Mouse (Mus musculus): ENCODE results near the gene Fam170b. TPM values are rescaled to one million over a fixed set of nuclear protein-coding genes. Genes with fewer than 3 reads are reported as not detected.

Fam170b gene
- polyA plus RNA-seq, 1 experiment = not detected

- Histone ChIP-seq H3K4me3 (replicated peaks) (no peak overlapping the region), H3K9me3 (no peaks in the 10 kb centered on the region), H3K36me3 (replicated peaks; ENCODE audit: low read length) (no peaks in the 10 kb centered on the region), H3K27me3 (replicated peaks) (peaks cover 78% of the 10 kb centered on the region), H3K4me1 (peaks cover 15% of the 10 kb centered on the region)
- TF ChIP-seq FLI1 (IDR thresholded peaks at IDR 0.05; ENCODE audit: low read length) (no peak), GATA1 (IDR thresholded peaks at IDR 0.05; ENCODE audit: borderline replicate concordance, low read length) (no peak)
These were observed 24.6 kb downstream of the Fam170b start for GRCm38 (mm10) chr14:32858361-32858760.

GRCm38 (mm10) chr14:32858941-32859510 is 25.3 kb downstream of the Fam170b start:
- Histone ChIP-seq H3K4me1 (peaks cover 15% of the 10 kb centered on the region), H3K9me3 (no peaks in the 10 kb centered on the region)
- TF ChIP-seq FLI1 (IDR thresholded peaks at IDR 0.05; ENCODE audit: low read length) = no peak
- no peak for TF ChIP-seq GATA1 (IDR thresholded peaks at IDR 0.05; ENCODE audit: borderline replicate concordance, low read length)

DNA sequence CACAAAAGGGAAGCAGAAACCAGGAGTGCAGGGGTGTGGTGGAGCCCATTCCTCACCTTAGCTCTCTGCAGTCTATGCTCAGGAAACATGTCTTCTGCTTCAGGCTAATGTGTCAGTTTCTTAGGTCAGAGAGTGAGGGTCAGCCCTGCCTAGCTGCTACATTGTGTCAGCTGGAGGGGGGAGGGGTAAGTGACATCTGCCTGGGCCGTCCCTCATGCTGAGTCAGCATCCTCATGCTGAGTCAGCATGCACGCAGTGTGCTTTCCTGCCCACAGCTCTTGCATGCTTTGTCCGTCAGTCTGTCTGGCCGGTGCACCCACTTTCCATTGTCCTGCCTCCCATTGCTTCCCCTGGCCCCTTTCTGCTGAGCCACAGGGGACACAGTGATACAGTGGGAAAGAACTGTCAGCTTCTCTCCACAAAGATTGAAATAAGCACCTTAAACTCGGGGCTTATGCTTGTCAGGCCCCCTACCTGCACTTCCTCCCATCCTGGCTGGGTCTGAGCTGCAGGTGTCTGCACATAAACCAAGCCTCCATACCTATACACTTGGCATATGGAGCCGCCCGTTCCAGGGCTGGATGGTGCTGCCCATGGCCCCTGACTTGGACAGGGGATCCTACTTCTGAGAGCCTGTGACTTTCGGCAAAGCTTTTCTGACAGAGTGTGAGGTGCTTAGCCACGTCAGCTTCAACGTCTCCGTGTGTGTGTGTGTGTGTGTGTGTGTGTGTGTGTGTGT is 26.2 kb downstream of the Fam170b start:
- no peaks in the 10 kb centered on the region for H3K9me3 ChIP-seq
- TF ChIP-seq GATA1 (IDR thresholded peaks at IDR 0.05; ENCODE audit: borderline replicate concordance, low read length) = no peak
- TF ChIP-seq FLI1 (IDR thresholded peaks at IDR 0.05; ENCODE audit: low read length) = no peak
- H3K27me3 ChIP-seq (replicated peaks) = peaks cover 84% of the 10 kb centered on the region
- H3K4me1 ChIP-seq = peaks cover 15% of the 10 kb centered on the region
- peak overlapping the region; percentile 63 for H3K4me3 ChIP-seq (replicated peaks)
- no peaks in the 10 kb centered on the region for H3K36me3 ChIP-seq (replicated peaks; ENCODE audit: low read length)

More at GRCm38 (mm10) chr14:32858941-32859510, 25.3 kb downstream of the Fam170b start:
- Histone ChIP-seq H3K4me3 (replicated peaks) (no peak overlapping the region), H3K36me3 (replicated peaks; ENCODE audit: low read length) (no peaks in the 10 kb centered on the region), H3K27me3 (replicated peaks) (peaks cover 85% of the 10 kb centered on the region)

DNA sequence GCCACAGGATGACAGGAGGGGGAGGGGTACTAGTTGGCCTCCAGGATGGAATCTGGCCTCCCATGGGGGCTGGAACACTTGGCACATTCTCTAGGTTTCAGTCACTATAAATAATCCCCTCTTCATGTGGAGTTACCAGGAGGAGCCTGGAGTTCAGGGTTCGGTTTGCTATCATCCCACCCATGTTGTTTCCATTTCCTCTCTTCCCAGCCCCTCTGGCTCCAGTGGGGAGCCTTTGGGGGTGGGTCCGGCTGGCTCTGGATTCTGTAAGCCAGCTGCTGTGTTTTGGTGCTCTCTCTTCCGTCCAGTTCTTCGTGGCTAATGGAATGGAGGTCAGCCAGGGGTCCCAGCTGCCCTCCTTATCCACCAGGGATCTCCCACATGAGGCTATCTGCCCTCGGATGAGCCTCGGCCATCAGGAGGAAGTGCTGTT is 27.4 kb downstream of the Fam170b start:
- H3K4me3 ChIP-seq (replicated peaks) = no peak overlapping the region
- H3K9me3 ChIP-seq = no peaks in the 10 kb centered on the region
- H3K27me3 ChIP-seq (replicated peaks) = peaks cover 74% of the 10 kb centered on the region
- no peaks in the 10 kb centered on the region for H3K36me3 ChIP-seq (replicated peaks; ENCODE audit: low read length)
- peaks cover 15% of the 10 kb centered on the region for H3K4me1 ChIP-seq
- TF ChIP-seq GATA1 (IDR thresholded peaks at IDR 0.05; ENCODE audit: borderline replicate concordance, low read length) = no peak
- no peak for TF ChIP-seq FLI1 (IDR thresholded peaks at IDR 0.05; ENCODE audit: low read length)

DNA sequence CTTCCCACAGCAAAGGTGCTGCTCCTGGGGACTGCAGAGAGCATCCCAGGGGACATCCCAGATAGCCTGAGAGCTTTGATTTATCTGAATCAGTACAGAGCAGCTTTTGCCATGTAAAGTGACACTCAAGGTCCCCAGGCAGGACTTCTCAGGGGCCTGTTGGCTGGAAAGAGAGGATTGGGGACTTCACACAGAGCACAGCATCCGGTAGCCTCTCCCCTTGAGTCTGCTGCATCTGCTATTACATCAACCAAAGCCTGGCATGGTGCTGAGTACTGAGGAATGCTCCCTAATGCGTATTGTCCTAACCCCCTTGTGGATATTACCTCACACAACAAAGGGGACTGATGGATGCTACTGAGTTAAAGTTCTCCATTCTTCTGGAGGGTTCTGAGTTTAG is 27.9 kb downstream of the Fam170b start:
- Histone ChIP-seq H3K36me3 (replicated peaks; ENCODE audit: low read length) (no peaks in the 10 kb centered on the region), H3K4me3 (replicated peaks) (no peak overlapping the region), H3K27me3 (replicated peaks) (peaks cover 69% of the 10 kb centered on the region), H3K4me1 (peaks cover 13% of the 10 kb centered on the region), H3K9me3 (no peaks in the 10 kb centered on the region)
- TF ChIP-seq GATA1 (IDR thresholded peaks at IDR 0.05; ENCODE audit: borderline replicate concordance, low read length) (no peak), FLI1 (IDR thresholded peaks at IDR 0.05; ENCODE audit: low read length) (no peak)

GRCm38 (mm10) chr14:32865331-32865730 is 31.6 kb downstream of the Fam170b start:
- TF ChIP-seq GATA1 (IDR thresholded peaks at IDR 0.05; ENCODE audit: borderline replicate concordance, low read length) (no peak), FLI1 (IDR thresholded peaks at IDR 0.05; ENCODE audit: low read length) (no peak)
- no peaks in the 10 kb centered on the region; the same call in 1 of the 2 replicates for H3K4me1 ChIP-seq
- H3K9me3 ChIP-seq = no peaks in the 10 kb centered on the region

GRCm38 (mm10) chr14:32871963-32872362 is 38.2 kb downstream of the Fam170b start:
- TF ChIP-seq GATA1 (IDR thresholded peaks at IDR 0.05; ENCODE audit: borderline replicate concordance, low read length) (no peak), FLI1 (IDR thresholded peaks at IDR 0.05; ENCODE audit: low read length) (no peak)
- Histone ChIP-seq H3K36me3 (replicated peaks; ENCODE audit: low read length) (no peaks in the 10 kb centered on the region), H3K9me3 (no peaks in the 10 kb centered on the region), H3K4me3 (replicated peaks) (no peak overlapping the region), H3K4me1 (no peaks in the 10 kb centered on the region), H3K27me3 (replicated peaks) (peaks cover 24% of the 10 kb centered on the region)

More at GRCm38 (mm10) chr14:32865331-32865730, 31.6 kb downstream of the Fam170b start:
- H3K27me3 ChIP-seq (replicated peaks) = peaks cover 37% of the 10 kb centered on the region
- no peak overlapping the region for H3K4me3 ChIP-seq (replicated peaks)
- H3K36me3 ChIP-seq (replicated peaks; ENCODE audit: low read length) = no peaks in the 10 kb centered on the region

GRCm38 (mm10) chr14:32877549-32877948 is 43.8 kb downstream of the Fam170b start:
- no peak overlapping the region for H3K4me3 ChIP-seq (replicated peaks)
- no peaks in the 10 kb centered on the region for H3K9me3 ChIP-seq
- TF ChIP-seq GATA1 (IDR thresholded peaks at IDR 0.05; ENCODE audit: borderline replicate concordance, low read length) = no peak
- no peak for TF ChIP-seq FLI1 (IDR thresholded peaks at IDR 0.05; ENCODE audit: low read length)
- no peaks in the 10 kb centered on the region for H3K4me1 ChIP-seq
- H3K27me3 ChIP-seq (replicated peaks) = peaks cover 36% of the 10 kb centered on the region
- no peaks in the 10 kb centered on the region for H3K36me3 ChIP-seq (replicated peaks; ENCODE audit: low read length)

DNA sequence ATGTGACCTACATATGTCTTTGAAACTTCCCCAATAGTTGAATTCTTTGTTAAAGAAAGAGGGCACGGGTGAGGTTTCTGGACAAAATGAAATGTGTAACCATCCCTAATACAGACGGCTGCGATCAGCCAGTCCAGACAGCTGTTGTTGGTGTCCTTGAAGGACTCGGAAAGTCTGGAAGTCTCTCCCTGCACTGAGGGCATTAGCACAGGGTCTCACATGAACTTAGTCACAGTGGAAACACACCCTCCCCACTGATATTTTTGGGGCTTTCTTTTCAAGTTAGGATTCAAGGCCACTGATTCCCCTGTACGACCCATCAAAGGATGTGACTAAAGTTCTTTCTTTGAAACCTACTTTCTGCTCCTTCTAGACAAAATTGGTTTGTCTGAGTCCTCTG is 46.6 kb downstream of the Fam170b start:
- Histone ChIP-seq H3K36me3 (replicated peaks; ENCODE audit: low read length) (no peaks in the 10 kb centered on the region), H3K9me3 (no peaks in the 10 kb centered on the region)
- TF ChIP-seq FLI1 (IDR thresholded peaks at IDR 0.05; ENCODE audit: low read length) (no peak), GATA1 (IDR thresholded peaks at IDR 0.05; ENCODE audit: borderline replicate concordance, low read length) (no peak)

GRCm38 (mm10) chr14:32881693-32882092 is 47.9 kb downstream of the Fam170b start:
- no peaks in the 10 kb centered on the region for H3K4me1 ChIP-seq
- H3K27me3 ChIP-seq (replicated peaks) = peaks cover 41% of the 10 kb centered on the region
- TF ChIP-seq FLI1 (IDR thresholded peaks at IDR 0.05; ENCODE audit: low read length) (no peak), GATA1 (IDR thresholded peaks at IDR 0.05; ENCODE audit: borderline replicate concordance, low read length) (no peak)
- no peaks in the 10 kb centered on the region for H3K9me3 ChIP-seq
- H3K4me3 ChIP-seq (replicated peaks) = no peak overlapping the region
- H3K36me3 ChIP-seq (replicated peaks; ENCODE audit: low read length) = no peaks in the 10 kb centered on the region

More for the DNA sequence above, 46.6 kb downstream of the Fam170b start:
- Histone ChIP-seq H3K4me3 (replicated peaks) (no peak overlapping the region), H3K4me1 (no peaks in the 10 kb centered on the region), H3K27me3 (replicated peaks) (peaks cover 40% of the 10 kb centered on the region)

Other genes with a start within 250 kb of the Fam170b start
- gene Prrxl1, start 234.6 kb upstream of the Fam170b start, polyA plus RNA-seq (2012; ENCODE audit: insufficient read depth, low replicate concordance) = 0.04 TPM in 1 of 2 replicates, not detected in the other
- not detected in 2 replicates for gene 3425401B19Rik, start 148.7 kb upstream of the Fam170b start, polyA plus RNA-seq (2012; ENCODE audit: insufficient read depth, low replicate concordance)
- gene Tmem273, start 48.0 kb upstream of the Fam170b start, polyA plus RNA-seq (2012; ENCODE audit: insufficient read depth, low replicate concordance) = 1.7 TPM in 1 of 2 replicates, not detected in the other
- not detected in 2 replicates for gene Vstm4, start 22.8 kb downstream of the Fam170b start, polyA plus RNA-seq (2012; ENCODE audit: insufficient read depth, low replicate concordance)
- not detected in 2 replicates for gene Lrrc18, start 157.4 kb downstream of the Fam170b start, polyA plus RNA-seq (2012; ENCODE audit: insufficient read depth, low replicate concordance)